Mouse (Mus musculus) R1 (cell line): Measurements from ENCODE around the gene Rcsd1.
"Not testable (repeated sequence)": the region's sequence is repeated elsewhere in the genome, so short reads cannot be mapped to it uniquely, and the experiment has no call there.

Source experiments
- DNase-seq: peaks from one replicate; pipeline ENCODE4 v3.0.0-alpha.2; 2018; ENCODE audit warnings: low read depth, low spot score

Rcsd1 gene

DNA sequence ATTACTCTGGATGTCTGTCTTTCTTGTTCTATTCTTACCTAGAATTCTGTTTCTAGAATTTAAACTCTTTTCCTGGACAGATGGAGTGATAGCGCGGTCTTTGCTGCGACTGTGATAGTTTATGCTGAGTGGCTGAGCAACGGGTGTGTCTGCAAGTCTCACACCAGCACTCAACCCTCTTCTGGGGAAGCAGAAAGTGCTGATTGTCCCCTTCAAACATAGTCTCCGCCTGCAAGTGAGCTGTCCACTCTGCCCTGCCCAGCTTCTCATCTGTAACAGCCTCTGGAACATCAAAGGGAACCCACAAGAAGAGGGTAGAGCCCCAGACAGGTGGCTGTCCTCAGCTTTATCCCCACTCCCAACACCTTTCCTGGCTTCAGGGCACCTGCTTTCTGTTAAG is 19.7 kb downstream of the Rcsd1 start:
- DNase-seq, result no peak

DNA sequence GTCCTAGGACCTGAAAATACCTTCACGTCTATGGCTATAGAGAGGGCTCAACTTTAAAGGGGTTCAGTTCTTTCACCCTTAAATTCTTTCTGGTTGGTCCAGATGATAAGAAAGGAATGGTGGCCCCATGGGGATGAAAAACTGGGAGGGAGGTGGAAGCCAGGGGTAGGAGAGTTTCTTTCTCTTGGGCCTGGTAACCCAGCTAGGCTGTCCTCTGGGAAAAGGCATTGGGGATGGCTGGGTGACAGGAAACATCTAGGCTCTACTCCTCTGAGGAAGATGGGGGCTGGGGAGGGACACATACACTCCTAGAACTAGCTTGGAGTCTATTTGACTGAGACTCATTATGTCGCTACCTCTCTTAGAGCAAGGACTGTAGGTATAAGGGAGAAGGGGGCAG is 21.7 kb downstream of the Rcsd1 start:
- no peak for DNase-seq

DNA sequence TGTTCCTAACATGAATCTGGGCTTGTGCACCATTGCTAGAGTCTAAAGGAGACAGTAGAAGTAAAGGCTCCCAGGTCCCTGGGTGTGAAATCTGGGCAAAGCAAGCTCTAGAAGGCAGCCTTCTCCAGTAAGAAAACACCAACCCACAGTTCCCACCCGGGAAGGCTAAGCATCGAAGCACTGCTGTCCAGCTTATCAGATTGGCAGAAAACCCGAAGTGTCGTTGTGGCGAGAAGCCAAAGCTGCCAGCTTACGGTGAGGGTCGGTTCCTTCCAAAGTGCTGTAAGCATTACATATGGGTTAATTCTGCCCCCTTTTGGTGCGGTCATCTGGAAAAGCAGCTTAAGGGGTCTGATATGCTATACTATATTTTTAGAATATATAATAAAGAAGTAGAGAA is 22.6 kb downstream of the Rcsd1 start:
- no peak for DNase-seq

DNA sequence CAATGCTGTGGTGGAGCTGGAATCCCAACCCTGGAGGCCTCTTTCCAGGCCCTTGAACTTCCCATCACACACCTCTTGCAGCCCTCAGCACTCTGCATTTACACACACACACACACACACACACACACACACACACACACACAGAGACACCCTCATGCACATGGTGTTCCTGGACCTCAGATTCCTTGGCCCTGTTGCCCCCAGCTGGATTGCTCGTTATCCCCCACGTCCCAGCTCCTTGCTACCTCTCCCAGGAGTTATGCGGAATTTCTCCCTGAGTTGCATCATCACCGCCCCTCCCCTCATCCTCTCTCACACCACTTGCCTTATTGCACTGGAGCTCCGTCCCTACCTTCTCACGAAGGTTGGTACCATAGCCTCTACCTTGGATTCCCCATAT is 23.2 kb downstream of the Rcsd1 start:
- DNase-seq, result no peak

DNA sequence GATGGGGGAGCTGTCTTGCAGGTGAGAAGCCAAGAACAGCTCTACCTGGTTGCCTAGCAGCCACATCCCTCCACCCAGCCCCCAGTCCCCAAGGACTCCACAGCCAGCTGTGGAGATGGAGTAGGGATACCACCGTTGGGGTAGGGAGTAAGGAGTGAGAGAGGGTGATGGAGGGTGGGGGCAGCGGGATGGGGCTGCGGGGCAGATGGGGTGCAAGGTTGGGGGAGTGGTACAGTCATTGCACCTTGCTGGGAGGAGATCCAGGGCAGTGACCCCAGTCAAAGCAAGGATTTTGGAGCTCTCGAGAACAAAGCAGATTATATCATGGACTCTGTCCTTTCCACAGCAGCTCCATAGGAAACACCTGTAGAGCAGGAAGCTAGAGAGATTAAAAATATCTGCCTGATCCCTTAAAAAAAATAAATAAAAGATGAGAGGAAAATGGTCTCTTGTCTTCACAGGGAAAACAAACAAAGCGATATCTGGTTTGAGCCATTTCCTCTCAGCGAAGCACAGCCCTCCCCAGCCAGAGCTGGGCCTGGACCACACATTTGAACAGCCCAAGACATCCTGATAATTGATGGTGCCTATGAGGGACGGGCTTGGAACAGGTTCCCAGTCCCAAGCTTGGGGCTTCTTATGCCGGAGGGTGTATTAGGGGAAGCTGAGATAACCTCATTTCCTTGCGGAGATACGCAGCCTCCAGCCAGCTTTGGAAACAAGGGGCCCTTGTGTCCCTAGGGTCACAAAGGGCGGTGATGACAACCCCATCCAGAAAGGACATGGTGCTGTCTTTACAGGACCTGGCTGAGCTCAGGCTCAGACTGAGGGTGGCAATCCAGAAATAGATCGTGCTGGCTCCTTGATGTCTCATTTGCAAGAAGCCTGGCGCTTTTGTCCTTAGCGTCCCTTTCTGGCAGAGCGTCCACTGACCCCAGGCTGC is 25.0 kb downstream of the Rcsd1 start:
- DNase-seq, result no peak

DNA sequence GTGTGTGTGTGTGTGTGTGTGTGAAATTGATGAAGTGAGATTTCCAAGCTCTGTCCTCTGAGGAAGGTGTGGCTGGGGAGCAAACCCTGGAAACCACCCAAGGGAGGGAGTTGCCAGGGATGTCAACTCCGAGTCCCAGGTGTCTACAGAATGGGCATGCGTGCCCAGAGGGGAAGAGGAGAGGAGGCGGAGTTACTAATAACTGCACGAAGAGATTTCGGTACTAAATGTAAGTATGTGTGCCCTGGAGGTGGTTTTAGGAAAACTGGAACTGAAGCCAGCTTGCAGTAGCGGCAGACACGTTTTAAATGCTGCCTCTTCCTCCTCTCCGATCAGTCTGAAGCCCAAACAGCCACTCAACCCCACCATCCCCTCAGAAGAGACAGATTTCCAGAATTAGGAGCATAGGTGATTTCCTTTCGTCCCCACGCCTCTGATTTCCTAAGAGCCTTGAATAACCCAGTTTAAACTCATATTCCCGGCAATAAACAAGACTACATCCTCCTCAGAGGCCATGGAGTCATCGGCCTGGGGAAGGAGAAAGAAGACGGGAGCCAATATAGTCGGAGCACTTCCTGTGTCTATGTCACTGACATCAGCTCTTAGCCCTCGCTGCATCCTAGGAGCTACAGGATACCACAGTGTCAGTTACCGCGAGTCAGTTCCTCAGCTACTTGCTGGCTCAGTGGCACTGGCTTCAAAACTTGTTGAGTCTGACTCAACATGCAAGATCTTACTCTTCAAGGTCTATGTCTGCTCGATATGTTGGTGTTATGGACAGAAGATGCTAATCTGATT is 27.3 kb downstream of the Rcsd1 start:
- DNase-seq, result no peak

DNA sequence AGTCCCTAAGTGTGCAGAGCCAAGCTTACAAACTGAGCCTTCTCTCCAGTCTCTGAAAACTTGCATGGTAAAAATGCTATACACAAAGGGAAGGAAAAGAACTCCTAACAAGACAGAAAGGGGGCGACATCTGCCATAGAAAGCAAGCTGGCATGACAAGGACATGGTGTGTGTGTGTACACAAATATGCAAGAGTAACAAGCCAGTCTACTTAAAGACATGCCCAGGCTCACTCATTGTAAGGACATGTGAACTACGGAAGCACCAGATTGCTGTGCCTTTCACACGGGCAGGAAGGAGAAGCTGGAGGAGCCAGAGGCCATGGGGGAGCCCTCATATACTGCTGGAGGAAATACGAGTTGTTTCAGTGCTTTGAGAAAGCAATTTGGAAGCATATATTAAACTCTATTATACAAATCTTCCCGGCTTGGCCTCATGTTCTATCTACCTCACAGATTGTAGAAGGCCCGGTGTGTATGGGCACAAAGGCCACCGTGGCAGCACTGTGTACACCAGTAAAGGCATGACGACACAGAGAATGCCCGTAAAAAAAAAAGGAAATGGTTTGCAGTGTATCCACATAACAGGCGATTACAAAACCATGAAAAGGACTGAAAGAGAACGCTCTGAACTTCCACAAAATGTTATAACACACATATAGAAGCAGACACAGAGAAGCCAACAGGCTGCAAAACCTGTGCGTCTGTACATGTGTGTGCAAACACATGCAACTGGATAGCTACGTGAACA is 28.3 kb downstream of the Rcsd1 start:
- no peak for DNase-seq

DNA sequence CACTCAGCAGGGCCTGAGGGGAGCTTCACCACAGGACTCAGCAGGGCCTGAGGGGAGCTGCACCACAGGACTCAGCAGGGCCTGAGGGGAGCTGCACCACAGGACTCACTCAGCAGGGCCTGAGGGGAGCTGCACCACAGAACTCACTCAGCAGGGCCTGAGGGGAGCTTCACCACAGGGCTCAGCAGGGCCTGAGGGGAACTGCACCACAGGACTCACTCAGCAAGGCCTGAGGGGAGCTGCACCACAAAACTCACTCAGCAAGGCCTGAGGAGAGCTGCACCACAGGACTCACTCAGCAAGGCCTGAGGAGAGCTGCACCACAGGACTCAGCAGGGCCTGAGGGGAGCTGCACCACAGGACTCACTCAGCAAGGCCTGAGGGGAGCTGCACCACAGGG is 29.5 kb downstream of the Rcsd1 start:
- DNase-seq, result not testable (repeated sequence)

DNA sequence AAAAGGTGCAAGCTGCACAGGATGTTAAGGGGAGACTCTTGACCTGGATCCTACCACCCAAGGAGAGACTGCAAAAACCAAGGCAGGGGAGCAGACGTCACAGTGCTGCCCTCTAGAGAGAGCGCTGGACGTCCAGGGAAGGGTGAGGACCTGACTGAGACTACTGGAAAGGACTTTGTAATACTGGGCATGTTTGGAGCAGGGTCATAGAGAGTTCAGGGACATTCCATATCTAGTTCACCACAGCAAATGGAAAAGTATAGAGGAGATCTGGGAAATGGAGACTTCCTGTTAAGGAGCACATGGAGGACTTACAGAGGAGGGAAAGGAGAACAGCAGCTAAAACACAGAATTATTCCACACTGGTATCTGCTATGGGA is 29.9 kb downstream of the Rcsd1 start:
- no peak for DNase-seq

DNA sequence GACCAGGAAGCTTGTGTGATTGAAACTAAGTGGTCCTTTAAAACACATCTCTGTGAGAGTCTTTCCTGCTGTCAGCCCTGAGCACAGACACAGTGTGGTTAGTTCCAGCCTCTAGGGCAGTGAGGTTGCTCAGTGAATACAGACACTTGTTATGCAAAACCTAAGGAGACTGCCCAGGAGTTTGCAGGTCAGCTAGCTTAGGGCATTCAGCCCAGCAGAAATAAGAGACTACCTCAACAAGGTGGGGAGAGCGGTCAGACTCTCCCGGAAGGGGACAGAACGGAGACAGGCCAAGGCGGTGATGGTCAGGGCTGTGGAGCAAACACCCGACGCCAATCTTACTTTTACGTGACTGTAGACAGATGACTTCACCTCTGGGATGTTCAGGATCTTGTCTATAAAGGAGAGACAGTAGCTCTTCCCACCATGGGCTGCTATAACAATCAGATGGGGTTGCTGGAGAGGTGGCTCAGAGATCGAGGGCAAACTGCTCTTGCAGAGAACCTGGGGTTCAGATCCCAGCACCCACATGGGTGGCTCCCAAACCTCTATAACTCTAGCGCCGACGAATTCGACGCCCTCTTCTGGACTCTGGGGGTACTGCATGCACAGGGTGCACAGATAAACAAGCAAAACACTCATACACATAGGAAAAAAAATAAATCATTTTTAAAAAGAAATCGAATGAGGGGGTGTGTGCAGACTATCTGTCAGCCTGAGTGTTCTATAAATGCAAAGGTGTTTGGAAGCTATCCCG is 30.5 kb downstream of the Rcsd1 start:
- peak; percentile 66 for DNase-seq

DNA sequence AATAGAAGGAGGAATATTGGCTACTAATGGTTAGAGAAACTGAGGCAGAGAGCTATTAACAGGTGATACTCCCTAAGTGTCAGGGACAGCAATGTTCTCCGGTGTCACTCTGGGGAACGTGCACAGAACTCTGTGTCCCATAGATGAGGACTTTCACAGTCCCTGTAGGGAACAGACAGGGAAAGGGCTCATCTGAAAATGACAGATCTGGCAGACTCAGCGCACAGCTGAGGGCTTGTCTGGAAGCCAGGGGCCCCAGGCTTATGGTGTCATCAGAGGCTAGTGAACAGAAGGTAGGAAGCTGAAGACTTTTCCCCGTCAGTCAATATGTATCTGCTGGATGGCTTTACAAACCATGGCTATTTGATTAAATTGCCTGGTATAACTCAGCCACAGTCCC is 32.0 kb downstream of the Rcsd1 start:
- DNase-seq, result no peak

DNA sequence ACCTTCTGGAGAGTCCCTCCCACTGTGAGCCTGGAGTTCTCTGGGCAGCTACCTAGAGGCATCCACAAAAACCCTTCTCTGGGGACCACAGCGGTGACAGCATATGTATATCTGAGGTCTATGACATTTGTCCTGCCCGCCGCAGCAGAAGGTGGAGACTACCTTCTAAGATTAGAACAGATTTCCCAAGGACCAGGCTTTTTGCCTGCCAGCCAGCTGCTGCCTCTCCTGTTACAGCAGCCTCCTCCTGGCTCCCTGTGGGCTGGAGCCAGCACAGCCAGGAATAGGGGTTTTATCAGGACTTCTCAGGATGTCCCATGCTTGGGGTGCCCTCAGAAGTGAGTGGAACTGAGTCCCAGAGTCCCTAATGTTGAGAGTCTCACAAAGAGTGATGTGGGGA is 32.6 kb downstream of the Rcsd1 start:
- no peak for DNase-seq

DNA sequence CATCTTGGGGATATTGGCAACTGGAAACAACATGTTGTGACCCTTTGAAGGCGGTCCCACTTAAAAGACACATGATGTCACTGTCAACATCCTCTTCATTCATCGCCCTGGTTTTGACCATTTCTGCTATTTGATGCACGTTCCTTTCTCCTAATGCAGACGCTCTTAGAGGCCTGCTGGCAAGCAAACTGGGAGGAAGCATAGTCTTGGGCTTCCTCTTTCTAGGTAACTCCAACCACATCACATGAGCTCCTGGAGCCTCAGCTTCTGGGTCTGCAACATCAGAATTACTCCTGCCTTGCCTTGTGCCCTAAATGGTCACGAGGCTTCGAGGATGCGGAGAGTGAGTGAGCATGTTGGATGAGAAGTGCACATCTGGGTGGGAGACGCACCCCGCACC is 34.4 kb downstream of the Rcsd1 start:
- DNase-seq, result no peak

DNA sequence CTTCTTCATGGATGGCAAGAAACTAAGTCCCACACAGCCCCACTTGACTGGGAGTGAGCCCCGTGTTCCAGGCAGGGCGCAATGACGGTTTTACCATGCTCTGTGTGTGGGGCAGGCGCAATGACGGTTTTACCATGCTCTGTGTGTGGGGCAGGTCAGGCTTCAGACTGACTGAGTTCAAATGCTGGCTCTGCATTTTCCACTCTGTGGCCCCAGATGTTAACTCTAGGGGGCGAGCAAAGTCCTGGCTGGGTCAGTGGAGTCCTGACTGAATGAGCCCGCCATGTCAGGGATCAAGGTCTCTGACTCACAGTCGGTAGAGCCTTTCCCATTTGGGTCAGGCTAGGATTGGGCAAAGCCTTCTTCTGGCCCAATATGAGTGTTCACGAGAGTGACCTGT is 37.2 kb downstream of the Rcsd1 start:
- peak; percentile 40 for DNase-seq

DNA sequence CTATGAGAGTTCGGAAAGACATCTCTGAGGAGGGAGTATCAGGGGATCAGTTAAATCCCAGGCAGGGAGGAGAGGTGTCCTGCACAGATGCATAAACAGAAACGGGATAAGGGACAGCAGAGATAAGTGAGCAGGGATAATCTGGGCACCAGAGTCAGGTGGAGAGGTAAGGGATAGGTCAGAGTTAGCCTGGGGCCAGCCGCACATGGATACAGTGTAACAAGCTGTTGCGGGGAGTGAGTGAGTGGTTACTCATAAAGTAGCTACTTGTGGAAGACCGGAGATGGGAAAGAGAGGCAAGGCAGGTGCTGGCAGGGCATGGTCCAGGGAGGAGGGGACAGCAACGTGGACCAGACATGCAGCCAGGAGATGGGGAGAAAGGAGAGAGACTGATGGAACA is 39.5 kb downstream of the Rcsd1 start:
- no peak for DNase-seq

DNA sequence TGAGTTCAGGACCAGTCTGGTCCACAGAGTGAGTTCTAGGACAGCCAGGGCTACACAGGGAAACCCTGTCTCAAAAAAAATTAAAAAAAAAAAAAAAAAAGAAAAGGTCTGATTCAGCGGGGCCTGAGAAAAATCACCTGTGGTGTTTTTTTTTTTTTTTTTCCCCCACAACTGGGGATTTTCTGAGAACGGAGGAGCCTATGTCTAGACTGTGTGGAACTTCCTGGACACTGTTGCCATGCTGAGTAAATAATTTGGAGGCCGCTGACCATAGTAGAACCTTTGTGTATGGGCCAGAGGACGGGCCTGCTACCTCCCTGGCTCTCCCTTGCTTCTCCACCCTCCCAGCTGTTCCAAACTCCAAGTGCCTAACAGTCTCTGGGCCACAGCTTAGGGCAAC is 40.7 kb downstream of the Rcsd1 start:
- no peak for DNase-seq

DNA sequence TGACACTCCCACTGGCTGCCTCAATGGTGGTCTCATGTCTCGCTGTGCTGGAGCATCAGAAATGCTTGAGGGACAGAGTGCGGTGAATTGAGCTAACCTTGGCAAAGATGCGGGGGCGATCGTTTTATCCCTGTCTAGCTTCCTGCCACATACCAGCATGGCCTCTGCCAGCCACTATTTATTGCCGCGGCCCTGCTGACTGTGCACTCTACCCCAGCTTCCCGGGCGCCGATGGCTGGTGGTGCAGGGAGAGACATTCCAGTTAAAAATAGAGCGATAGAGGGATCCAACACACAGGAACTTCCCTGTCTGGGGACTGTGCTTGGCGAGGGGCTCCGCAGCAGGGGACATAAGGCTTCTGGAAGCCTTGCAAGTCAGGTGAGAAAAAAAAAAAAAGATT is 42.2 kb downstream of the Rcsd1 start:
- DNase-seq, result no peak

DNA sequence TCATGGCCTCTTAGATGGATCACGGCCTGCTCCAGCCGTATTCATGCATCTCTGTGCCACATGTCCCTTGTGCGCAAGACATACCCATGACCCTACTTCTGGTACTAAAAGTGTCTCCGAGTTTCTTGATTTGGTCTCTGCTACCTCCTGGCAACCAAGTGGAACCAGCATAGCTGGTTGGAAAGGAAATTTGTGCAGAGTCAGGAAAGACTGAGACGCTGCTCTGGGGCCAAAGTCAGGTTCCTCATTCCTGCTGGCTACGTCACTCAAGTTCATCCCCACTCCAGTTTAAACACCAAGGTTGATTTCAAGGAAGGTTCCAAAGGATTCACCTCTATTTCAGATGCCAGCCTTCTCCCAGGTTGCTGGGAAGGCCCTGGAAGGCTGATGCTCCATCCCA is 42.6 kb downstream of the Rcsd1 start:
- DNase-seq, result no peak

DNA sequence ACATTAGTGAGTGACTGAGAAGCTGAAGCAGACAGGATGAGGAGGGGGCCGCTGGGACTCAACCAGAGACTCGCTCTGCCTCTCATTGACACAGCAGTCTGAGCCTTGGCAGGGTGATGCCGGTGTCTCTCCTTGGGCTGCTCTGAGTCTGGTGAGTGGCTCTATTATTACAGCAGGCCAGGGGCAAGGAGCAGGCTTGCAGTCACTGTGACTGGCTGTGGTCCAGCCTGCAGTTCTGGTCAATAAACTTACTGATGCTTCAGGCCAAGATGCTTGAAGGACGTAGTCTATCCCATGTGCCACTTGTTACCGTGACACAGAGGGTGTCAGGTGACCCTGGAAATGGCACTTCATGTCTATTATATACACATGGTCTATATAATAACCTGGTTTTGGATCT is 43.8 kb downstream of the Rcsd1 start:
- DNase-seq, result no peak

DNA sequence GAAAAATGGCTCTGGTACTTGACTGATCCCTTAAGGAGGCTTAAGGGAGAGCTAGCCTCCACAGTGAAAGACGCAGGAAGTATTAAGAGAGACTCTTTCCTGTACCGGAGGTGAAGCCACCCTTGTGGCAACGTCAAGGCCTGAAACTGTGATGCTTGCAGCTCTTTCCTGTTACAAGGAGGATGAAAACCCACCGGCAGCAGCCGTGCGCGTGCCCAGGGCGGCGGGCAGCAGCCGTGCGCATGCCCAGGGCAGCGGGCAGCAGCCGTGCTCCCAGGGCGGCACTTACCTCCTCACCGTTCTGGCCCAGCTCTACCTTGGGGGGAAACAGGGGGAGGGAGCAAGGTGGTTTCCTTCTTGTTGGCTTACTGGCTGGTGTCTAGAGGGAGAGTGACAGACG is 46.3 kb downstream of the Rcsd1 start:
- DNase-seq, result no peak

DNA sequence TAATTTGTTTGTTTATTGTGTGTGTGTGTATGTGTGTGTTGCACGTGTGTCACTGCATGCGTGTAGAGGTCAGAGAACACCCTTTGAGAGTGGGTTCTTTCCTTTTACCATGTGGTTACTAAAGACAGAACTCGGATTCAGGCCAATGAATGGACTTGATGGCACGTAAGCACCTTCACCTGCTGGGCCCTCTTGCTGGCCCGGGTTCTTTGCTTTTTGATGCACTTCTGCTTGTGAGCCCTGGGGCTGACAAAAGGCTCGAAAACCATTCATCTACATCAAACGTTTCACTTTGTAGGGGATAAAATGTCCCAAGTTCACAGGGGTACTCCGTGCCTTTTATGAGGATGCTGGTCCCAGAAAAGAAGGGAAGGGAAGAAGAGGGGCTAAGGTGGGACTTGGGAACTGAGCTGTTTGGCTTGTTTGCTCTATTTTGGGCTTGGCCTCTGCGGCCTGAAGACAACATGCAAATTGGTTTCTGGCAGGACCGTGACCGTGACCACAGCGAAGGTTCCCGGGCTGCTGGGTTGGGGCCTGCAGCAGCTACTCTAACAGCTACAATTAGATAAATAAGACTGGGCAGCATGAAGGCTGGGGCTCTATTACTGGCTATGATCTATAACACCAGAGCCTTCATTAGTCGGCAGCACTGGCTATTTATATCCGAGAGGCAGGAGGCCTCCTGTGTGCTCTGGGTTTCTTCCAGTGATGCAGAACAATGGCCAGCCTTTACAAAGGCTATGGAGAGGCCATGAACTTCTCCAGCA is 46.9 kb downstream of the Rcsd1 start:
- DNase-seq, result no peak
